In the genomic region with DNA sequence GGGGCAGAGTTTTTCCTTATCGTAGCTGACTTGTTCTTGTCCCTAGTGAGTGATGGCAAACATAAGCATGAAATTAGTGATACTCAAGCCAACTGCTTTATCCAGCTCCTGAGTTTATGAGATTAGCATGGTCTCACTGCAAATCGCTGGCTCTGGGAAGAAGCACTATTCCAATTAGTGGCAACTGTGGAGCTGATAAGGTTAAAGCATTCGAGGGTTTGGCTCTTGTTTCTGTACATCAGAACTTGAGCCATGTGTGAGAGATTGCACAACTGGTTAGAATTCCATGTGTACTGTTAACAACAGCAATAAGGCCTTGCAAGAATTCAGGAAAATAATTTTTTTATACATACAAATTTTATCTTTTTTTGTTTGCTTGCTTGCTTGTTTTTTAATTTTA, we compare ENCODE assay signal across 22 mouse cellular contexts. TPM values are rescaled to one million over a fixed set of nuclear protein-coding genes. Genes with fewer than 3 reads are reported as not detected.
"Had no signal": no experiment of that assay in that cellular context is flagged by ENCODE, and none has a peak within 500 bp of the region (broad histone marks: within the 10 kb centered on the region; RNA-seq: fewer than 3 reads in every experiment).

No protein-coding gene starts in this region.

- H3K4me1 ChIP-seq: limb, embryonic 15.5 days; liver, embryonic 12.5 days; liver, embryonic 15.5 days had no signal

- H3K4me2 ChIP-seq: limb, embryonic 15.5 days; liver, embryonic 12.5 days; liver, embryonic 15.5 days; midbrain, embryonic 11.5 days; neural tube, embryonic 13.5 days had no signal

- H3K9ac ChIP-seq: limb, embryonic 15.5 days; liver, embryonic 12.5 days; liver, embryonic 15.5 days; neural tube, embryonic 13.5 days had no signal

- H3K27ac ChIP-seq: limb, embryonic 15.5 days; liver, embryonic 12.5 days; liver, embryonic 15.5 days; neural tube, embryonic 13.5 days had no signal

- H3K4me3 ChIP-seq: limb, embryonic 15.5 days; liver, embryonic 12.5 days; liver, embryonic 15.5 days; myocyte; neural tube, embryonic 13.5 days had no signal

- H3K27me3 ChIP-seq: limb, embryonic 15.5 days; liver, embryonic 12.5 days; liver, embryonic 15.5 days had no signal

- DNase-seq: kidney, adult 18-20 months; kidney, adult 9 months; kidney, postnatal 14 days; kidney, postnatal 4 days; lung, postnatal 4 days; thymus, adult 18-20 months; thymus, postnatal 36 days had no signal

- ATAC-seq: intestine, embryonic 16.5 days; liver, embryonic 12.5 days; lung, postnatal 0 days; midbrain, embryonic 16.5 days had no signal

- H3K9me3 ChIP-seq: limb, embryonic 15.5 days; liver, embryonic 12.5 days; liver, embryonic 15.5 days; neural tube, embryonic 13.5 days had no signal

- H3K36me3 ChIP-seq: limb, embryonic 15.5 days; liver, embryonic 12.5 days; liver, embryonic 15.5 days; neural tube, embryonic 13.5 days had no signal

RNA-seq across cellular contexts. Expression of a gene that starts 39.9 kb away (rescaled TPM):
- total RNA-seq: megakaryocyte progenitor cell, adult 5-6 weeks; megakaryocyte-erythroid progenitor cell, adult 5-6 weeks; monocyte, adult 5-6 weeks; neutrophil, adult 5-6 weeks had no signal
- polyA plus RNA-seq: small intestine, adult 2 months; spleen, adult 2 months had no signal
